Mouse (Mus musculus): Measurements from ENCODE around the gene C1qtnf12.

- TF ChIP-seq POLR2A (IDR thresholded peaks at IDR 0.05; ENCODE audit: borderline replicate concordance, extremely low read depth, low read depth, low read length) (no peak), CTCF (IDR thresholded peaks at IDR 0.05; ENCODE audit: insufficient read depth, low read length) (no peak)
Observed at GRCm38 (mm10) chr4:155932031-155932430, 30.1 kb upstream of the C1qtnf12 start.

Data from lung, adult 2 months (tissue).